Comparison of ENCODE assay signal across 7 mouse cellular contexts in genomic region chr5:123136361-123137043, GRCm38 (mm10). TPM values are rescaled to one million over a fixed set of nuclear protein-coding genes. Genes with fewer than 3 reads are reported as not detected.
A peak's percentile ranks its signal among the peaks of the same experiment; 100 is the strongest.
DNase-seq lines count a peak whose midpoint lies in the region; ATAC-seq and TF ChIP-seq lines count a peak whose summit lies in the region.

No protein-coding gene starts in this region.

- H3K36me3 ChIP-seq in hindbrain, embryonic 16.5 days (ENCODE audit: control insufficient read depth, insufficient read depth, low read length) = no peaks in the 10 kb centered on the region

- no peak for TF ChIP-seq CTCF in gastrocnemius, adult 2 months (IDR thresholded peaks at IDR 0.05)

- DNase-seq in adrenal gland, adult (ENCODE audit: inconsistent age in 2 of 2, low spot score in 1 of 2) = peak; percentile 96 to 97
- DNase-seq in gastrocnemius, adult 2 months = peak; percentile 94
- DNase-seq in left cerebral cortex, postnatal 14 days (ENCODE audit: low spot score in 2 of 2) = peak; percentile 89 to 95
- DNase-seq in spleen, adult 12 weeks (ENCODE audit: low spot score) = peak; percentile 72

- peak; percentile 13 for ATAC-seq in common myeloid progenitor, adult 5-6 weeks (replicated peaks; ENCODE audit: low read depth, poor library complexity, severe bottlenecking)
- ATAC-seq in hindbrain, embryonic 16.5 days = peak; percentile 29
- ATAC-seq in megakaryocyte progenitor cell, adult 5-6 weeks (replicated peaks; ENCODE audit: poor library complexity) = peak; percentile 21

- intact Hi-C loops in gastrocnemius, adult 2 months (cut with DNase I) = no loop called here
- intact Hi-C loops in left cerebral cortex, postnatal 14 days (cut with DNase I) = no loop called here

- H3K4me2 ChIP-seq in hindbrain, embryonic 16.5 days (ENCODE audit: low read length) = peak overlapping the region; percentile 97

- H3K9ac ChIP-seq in hindbrain, embryonic 16.5 days (ENCODE audit: low read depth, low read length) = peak overlapping the region; percentile 98

- peaks cover 59% of the 10 kb centered on the region for H3K4me1 ChIP-seq in hindbrain, embryonic 16.5 days (ENCODE audit: control insufficient read depth, insufficient read depth, low read depth, low read length)

- H3K27me3 ChIP-seq in hindbrain, embryonic 16.5 days (replicated peaks; ENCODE audit: control insufficient read depth, insufficient read depth, low read length) = no peaks in the 10 kb centered on the region

- WGBS in hindbrain, embryonic 16.5 days = under 1% methylated on average over 13 of the region's 13 CpGs

- H3K9me3 ChIP-seq in hindbrain, embryonic 16.5 days (ENCODE audit: control insufficient read depth, low read length) = no peaks in the 10 kb centered on the region

- H3K27ac ChIP-seq in gastrocnemius, adult 2 months = peak overlapping the region; percentile 98
- H3K27ac ChIP-seq in hindbrain, embryonic 16.5 days (ENCODE audit: low read depth, low read length) = peak overlapping the region; percentile 100

- H3K4me3 ChIP-seq in gastrocnemius, adult 2 months = peak overlapping the region; percentile 88
- peak overlapping the region; percentile 91 for H3K4me3 ChIP-seq in hindbrain, embryonic 16.5 days (ENCODE audit: low read length)

RNA-seq across cellular contexts. Expression of gene Rhof, which starts 4.0 kb away (rescaled TPM):
- total RNA-seq in common myeloid progenitor, adult 5-6 weeks (2017) = 3.4 TPM in 2 replicates
- under 1 TPM; 0.28 to 0.36 TPM for total RNA-seq in gastrocnemius, adult 2 months (2021)
- 26.6 and 29.7 TPM in 2 replicates for polyA plus RNA-seq in hindbrain, embryonic 16.5 days (2015; fragmentation: Nextera tagmentation; extraction: Ambion mirVana)
- 10 to 100 TPM; 54.3 to 56.3 TPM for total RNA-seq in left cerebral cortex, postnatal 14 days (2021)
- 0.42 and 1.0 TPM in 2 replicates for total RNA-seq in megakaryocyte progenitor cell, adult 5-6 weeks (2015)
- 0.54 and 1.1 TPM in 2 replicates for total RNA-seq in megakaryocyte progenitor cell, adult 5-6 weeks (2017)

RNA-seq across cellular contexts. Expression of gene Setd1b, which starts 5.5 kb away (rescaled TPM):
- 6.3 and 7.7 TPM in 2 replicates for total RNA-seq in common myeloid progenitor, adult 5-6 weeks (2017)
- total RNA-seq in gastrocnemius, adult 2 months (2021) = 10 to 100 TPM in 1 of 2 experiments, 1 to 10 TPM in 1; 9.8 to 11.3 TPM
- polyA plus RNA-seq in hindbrain, embryonic 16.5 days (2015; fragmentation: Nextera tagmentation; extraction: Ambion mirVana) = 9.5 and 9.8 TPM in 2 replicates
- 10 to 100 TPM; 31.3 to 31.4 TPM for total RNA-seq in left cerebral cortex, postnatal 14 days (2021)
- total RNA-seq in megakaryocyte progenitor cell, adult 5-6 weeks (2015) = 27.5 and 28.3 TPM in 2 replicates
- total RNA-seq in megakaryocyte progenitor cell, adult 5-6 weeks (2017) = 1.9 and 3.1 TPM in 2 replicates

RNA-seq across cellular contexts. Expression of gene Psmd9, which starts 32.7 kb away (rescaled TPM):
- 27.1 and 44.4 TPM in 2 replicates for total RNA-seq in common myeloid progenitor, adult 5-6 weeks (2017)
- 10 to 100 TPM; 13.3 to 16.9 TPM for total RNA-seq in gastrocnemius, adult 2 months (2021)
- polyA plus RNA-seq in hindbrain, embryonic 16.5 days (2015; fragmentation: Nextera tagmentation; extraction: Ambion mirVana) = 77.2 and 89.4 TPM in 2 replicates
- total RNA-seq in left cerebral cortex, postnatal 14 days (2021) = 10 to 100 TPM; 29.2 to 29.7 TPM
- 22.3 and 23.9 TPM in 2 replicates for total RNA-seq in megakaryocyte progenitor cell, adult 5-6 weeks (2015)
- total RNA-seq in megakaryocyte progenitor cell, adult 5-6 weeks (2017) = 15.2 and 19.4 TPM in 2 replicates

RNA-seq across cellular contexts. Expression of gene Hpd, which starts 46.0 kb away (rescaled TPM):
- total RNA-seq in common myeloid progenitor, adult 5-6 weeks (2017) = not detected in 2 replicates
- total RNA-seq in gastrocnemius, adult 2 months (2021) = not detected
- polyA plus RNA-seq in hindbrain, embryonic 16.5 days (2015; fragmentation: Nextera tagmentation; extraction: Ambion mirVana) = not detected in 2 replicates
- total RNA-seq in left cerebral cortex, postnatal 14 days (2021) = not detected
- total RNA-seq in megakaryocyte progenitor cell, adult 5-6 weeks (2015) = not detected in 2 replicates
- total RNA-seq in megakaryocyte progenitor cell, adult 5-6 weeks (2017) = not detected in 2 replicates

Comparison
In these comparisons a context has a peak if more than half of its experiments do, and no peak if none do; other contexts are left out.
1. Peak in every context shown above with its lines: DNase-seq, ATAC-seq, H3K4me3 ChIP-seq and H3K27ac ChIP-seq.
2. RNA of gene Rhof, which starts 4.0 kb away (total RNA-seq): 54.3 to 56.3 TPM in left cerebral cortex, postnatal 14 days; 3.4 TPM in common myeloid progenitor, adult 5-6 weeks, 0.42 to 1.1 TPM in megakaryocyte progenitor cell, adult 5-6 weeks and 0.28 to 0.36 TPM in gastrocnemius, adult 2 months; every median in the first group is over 10 times any median in the second.